Mouse (Mus musculus): Measurements from ENCODE around the gene Il12b. TPM values are rescaled to one million over a fixed set of nuclear protein-coding genes. Genes with fewer than 3 reads are reported as not detected.

The Il12b gene
- polyA plus RNA-seq, 1 experiment from 2014 or later, result not detected

- no peaks in the 10 kb centered on the region for H3K36me3 ChIP-seq (ENCODE audit: control insufficient read depth, insufficient read depth, low read length)
- H3K4me3 ChIP-seq (ENCODE audit: low read depth, low read length), result no peak overlapping the region
- no peak overlapping the region for H3K4me2 ChIP-seq (ENCODE audit: low read length)
- DNase-seq (ENCODE audit: low spot score), result no peak
- H3K9me3 ChIP-seq (replicated peaks; ENCODE audit: control insufficient read depth, low read length), result no peaks in the 10 kb centered on the region
- no peaks in the 10 kb centered on the region for H3K27me3 ChIP-seq (replicated peaks; ENCODE audit: control insufficient read depth, insufficient read depth, low read length)
- H3K27ac ChIP-seq (ENCODE audit: low read depth, low read length), result no peak overlapping the region
- ATAC-seq, result no peak
- 77% methylated on average over 10 of the region's 10 CpGs for WGBS
- H3K9ac ChIP-seq (ENCODE audit: low read length), result no peak overlapping the region
- H3K4me1 ChIP-seq (ENCODE audit: control insufficient read depth, insufficient read depth, low read length), result no peaks in the 10 kb centered on the region
Measured at GRCm38 (mm10) chr11:44422337-44423111, 22.7 kb downstream of the Il12b start.

- 50% methylated on average over 6 of the region's 6 CpGs for WGBS
- Histone ChIP-seq H3K4me3 (ENCODE audit: low read depth, low read length) (no peak overlapping the region), H3K27me3 (replicated peaks; ENCODE audit: control insufficient read depth, insufficient read depth, low read length) (no peaks in the 10 kb centered on the region), H3K27ac (ENCODE audit: low read depth, low read length) (no peak overlapping the region), H3K4me1 (ENCODE audit: control insufficient read depth, insufficient read depth, low read length) (no peaks in the 10 kb centered on the region), H3K4me2 (ENCODE audit: low read length) (no peak overlapping the region), H3K36me3 (ENCODE audit: control insufficient read depth, insufficient read depth, low read length) (no peaks in the 10 kb centered on the region), H3K9ac (ENCODE audit: low read length) (no peak overlapping the region), H3K9me3 (replicated peaks; ENCODE audit: control insufficient read depth, low read length) (no peaks in the 10 kb centered on the region)
- DNase-seq (ENCODE audit: low spot score) (no peak), ATAC-seq (no peak)
Measured at GRCm38 (mm10) chr11:44423261-44423660, 23.4 kb downstream of the Il12b start.

GRCm38 (mm10) chr11:44423955-44424354 is 24.1 kb downstream of the Il12b start:
- no peak for DNase-seq (ENCODE audit: low spot score)
- no peak for ATAC-seq
- 67% methylated on average over 5 of the region's 5 CpGs for WGBS
- H3K4me2 ChIP-seq (ENCODE audit: low read length), result no peak overlapping the region
- H3K36me3 ChIP-seq (ENCODE audit: control insufficient read depth, insufficient read depth, low read length), result no peaks in the 10 kb centered on the region
- H3K4me1 ChIP-seq (ENCODE audit: control insufficient read depth, insufficient read depth, low read length), result no peaks in the 10 kb centered on the region
- H3K4me3 ChIP-seq (ENCODE audit: low read depth, low read length), result no peak overlapping the region
- H3K27me3 ChIP-seq (replicated peaks; ENCODE audit: control insufficient read depth, insufficient read depth, low read length), result no peaks in the 10 kb centered on the region
- H3K27ac ChIP-seq (ENCODE audit: low read depth, low read length), result no peak overlapping the region; the same call in 1 of the 2 replicates
- H3K9ac ChIP-seq (ENCODE audit: low read length), result no peak overlapping the region
- H3K9me3 ChIP-seq (replicated peaks; ENCODE audit: control insufficient read depth, low read length), result no peaks in the 10 kb centered on the region

GRCm38 (mm10) chr11:44425006-44425405 is 25.1 kb downstream of the Il12b start:
- no peaks in the 10 kb centered on the region for H3K36me3 ChIP-seq (ENCODE audit: control insufficient read depth, insufficient read depth, low read length)
- no peaks in the 10 kb centered on the region for H3K27me3 ChIP-seq (replicated peaks; ENCODE audit: control insufficient read depth, insufficient read depth, low read length)
- H3K9ac ChIP-seq (ENCODE audit: low read length), result no peak overlapping the region
- H3K4me3 ChIP-seq (ENCODE audit: low read depth, low read length), result no peak overlapping the region
- ATAC-seq (no peak), DNase-seq (ENCODE audit: low spot score) (no peak)
- no peak overlapping the region for H3K27ac ChIP-seq (ENCODE audit: low read depth, low read length)
- 90% methylated on average over 8 of the region's 8 CpGs for WGBS
- no peak overlapping the region for H3K4me2 ChIP-seq (ENCODE audit: low read length)
- H3K4me1 ChIP-seq (ENCODE audit: control insufficient read depth, insufficient read depth, low read length), result no peaks in the 10 kb centered on the region
- no peaks in the 10 kb centered on the region for H3K9me3 ChIP-seq (replicated peaks; ENCODE audit: control insufficient read depth, low read length)

- Histone ChIP-seq H3K4me2 (ENCODE audit: low read length) (no peak overlapping the region), H3K9me3 (replicated peaks; ENCODE audit: control insufficient read depth, low read length) (no peaks in the 10 kb centered on the region), H3K27me3 (replicated peaks; ENCODE audit: control insufficient read depth, insufficient read depth, low read length) (no peaks in the 10 kb centered on the region), H3K4me1 (ENCODE audit: control insufficient read depth, insufficient read depth, low read length) (no peaks in the 10 kb centered on the region), H3K27ac (ENCODE audit: low read depth, low read length) (no peak overlapping the region), H3K36me3 (ENCODE audit: control insufficient read depth, insufficient read depth, low read length) (no peaks in the 10 kb centered on the region), H3K4me3 (ENCODE audit: low read depth, low read length) (no peak overlapping the region), H3K9ac (ENCODE audit: low read length) (no peak overlapping the region)
- 77% methylated on average over 6 of the region's 6 CpGs for WGBS
- ATAC-seq (no peak), DNase-seq (ENCODE audit: low spot score) (no peak)
Measured at GRCm38 (mm10) chr11:44425626-44426025, 25.8 kb downstream of the Il12b start.

- 83% methylated on average over 2 of the region's 2 CpGs for WGBS
- H3K4me1 ChIP-seq (ENCODE audit: control insufficient read depth, insufficient read depth, low read length), result no peaks in the 10 kb centered on the region
Measured at GRCm38 (mm10) chr11:44427951-44428350, 28.1 kb downstream of the Il12b start.

DNA sequence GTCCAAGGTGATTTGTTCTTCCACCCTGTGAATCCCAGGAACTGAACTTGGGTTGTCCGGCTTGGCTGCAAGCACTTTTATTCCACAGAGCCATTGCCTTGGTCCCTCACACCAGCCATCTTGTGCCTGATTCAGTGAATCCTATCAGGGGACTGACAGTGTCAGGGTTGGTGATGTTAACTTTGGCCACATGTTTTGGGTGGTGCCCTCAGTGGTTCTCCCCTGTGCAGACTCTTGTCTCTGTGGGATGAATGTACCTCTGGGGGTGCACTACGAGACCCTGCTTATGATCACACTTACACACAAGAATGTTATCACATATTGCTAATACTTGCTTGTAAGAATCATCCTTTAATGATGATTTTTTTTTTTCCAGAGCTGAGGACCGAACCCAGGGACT is 30.2 kb downstream of the Il12b start:
- Histone ChIP-seq H3K4me1 (ENCODE audit: control insufficient read depth, insufficient read depth, low read length) (no peaks in the 10 kb centered on the region), H3K9ac (ENCODE audit: low read length) (no peak overlapping the region), H3K36me3 (ENCODE audit: control insufficient read depth, insufficient read depth, low read length) (no peaks in the 10 kb centered on the region), H3K27me3 (replicated peaks; ENCODE audit: control insufficient read depth, insufficient read depth, low read length) (no peaks in the 10 kb centered on the region), H3K4me3 (ENCODE audit: low read depth, low read length) (no peak overlapping the region), H3K27ac (ENCODE audit: low read depth, low read length) (no peak overlapping the region), H3K9me3 (replicated peaks; ENCODE audit: control insufficient read depth, low read length) (no peaks in the 10 kb centered on the region), H3K4me2 (ENCODE audit: low read length) (no peak overlapping the region)
- no peak for ATAC-seq
- WGBS, result 89% methylated on average over 3 of the region's 3 CpGs
- DNase-seq (ENCODE audit: low spot score), result no peak

More at GRCm38 (mm10) chr11:44427951-44428350, 28.1 kb downstream of the Il12b start:
- Histone ChIP-seq H3K9ac (ENCODE audit: low read length) (no peak overlapping the region), H3K27ac (ENCODE audit: low read depth, low read length) (no peak overlapping the region), H3K4me3 (ENCODE audit: low read depth, low read length) (no peak overlapping the region), H3K4me2 (ENCODE audit: low read length) (no peak overlapping the region), H3K27me3 (replicated peaks; ENCODE audit: control insufficient read depth, insufficient read depth, low read length) (no peaks in the 10 kb centered on the region), H3K9me3 (replicated peaks; ENCODE audit: control insufficient read depth, low read length) (no peaks in the 10 kb centered on the region), H3K36me3 (ENCODE audit: control insufficient read depth, insufficient read depth, low read length) (no peaks in the 10 kb centered on the region)
- ATAC-seq, result no peak
- no peak for DNase-seq (ENCODE audit: low spot score)

- Histone ChIP-seq H3K27ac (ENCODE audit: low read depth, low read length) (no peak overlapping the region), H3K27me3 (replicated peaks; ENCODE audit: control insufficient read depth, insufficient read depth, low read length) (no peaks in the 10 kb centered on the region), H3K4me3 (ENCODE audit: low read depth, low read length) (no peak overlapping the region), H3K9me3 (replicated peaks; ENCODE audit: control insufficient read depth, low read length) (no peaks in the 10 kb centered on the region), H3K4me1 (ENCODE audit: control insufficient read depth, insufficient read depth, low read length) (no peaks in the 10 kb centered on the region), H3K36me3 (ENCODE audit: control insufficient read depth, insufficient read depth, low read length) (no peaks in the 10 kb centered on the region), H3K4me2 (ENCODE audit: low read length) (no peak overlapping the region), H3K9ac (ENCODE audit: low read length) (no peak overlapping the region)
- 94% methylated on average over 6 of the region's 6 CpGs for WGBS
- no peak for ATAC-seq
- DNase-seq (ENCODE audit: low spot score), result no peak
Measured at GRCm38 (mm10) chr11:44437786-44438185, 37.9 kb downstream of the Il12b start.

- Histone ChIP-seq H3K27ac (ENCODE audit: low read depth, low read length) (no peak overlapping the region), H3K4me3 (ENCODE audit: low read depth, low read length) (no peak overlapping the region), H3K9ac (ENCODE audit: low read length) (no peak overlapping the region), H3K36me3 (ENCODE audit: control insufficient read depth, insufficient read depth, low read length) (peaks cover 14% of the 10 kb centered on the region), H3K9me3 (replicated peaks; ENCODE audit: control insufficient read depth, low read length) (no peaks in the 10 kb centered on the region), H3K4me2 (ENCODE audit: low read length) (no peak overlapping the region), H3K27me3 (replicated peaks; ENCODE audit: control insufficient read depth, insufficient read depth, low read length) (no peaks in the 10 kb centered on the region), H3K4me1 (ENCODE audit: control insufficient read depth, insufficient read depth, low read length) (no peaks in the 10 kb centered on the region)
- ATAC-seq (no peak), DNase-seq (ENCODE audit: low spot score) (no peak)
Measured at GRCm38 (mm10) chr11:44451046-44451445, 51.2 kb downstream of the Il12b start.
